Mouse (Mus musculus) inflammation-experienced regulatory T-cells, adult 6 months (primary cell): ENCODE data around the gene Ptpra. TPM values are rescaled to one million over a fixed set of nuclear protein-coding genes. Genes with fewer than 3 reads are reported as not detected.
"Not testable (repeated sequence)": the region's sequence is repeated elsewhere in the genome, so short reads cannot be mapped to it uniquely, and the experiment has no call there.

Source experiments
- ATAC-seq: one replicate; pipeline ENCODE4 v1.8.0; 2017
- polyA plus RNA-seq, 3 experiments: library from polyadenylated mRNA; unstranded; fragments of 100-300 nt; shearing (Covaris generic); gene quantifications; one replicate each; pipeline ENCODE4 v1.2.1; 2017

Ptpra gene
- polyA plus RNA-seq, 3 experiments from 2014 or later, result 66.1 to 70.0 (median 69.6) TPM

DNA sequence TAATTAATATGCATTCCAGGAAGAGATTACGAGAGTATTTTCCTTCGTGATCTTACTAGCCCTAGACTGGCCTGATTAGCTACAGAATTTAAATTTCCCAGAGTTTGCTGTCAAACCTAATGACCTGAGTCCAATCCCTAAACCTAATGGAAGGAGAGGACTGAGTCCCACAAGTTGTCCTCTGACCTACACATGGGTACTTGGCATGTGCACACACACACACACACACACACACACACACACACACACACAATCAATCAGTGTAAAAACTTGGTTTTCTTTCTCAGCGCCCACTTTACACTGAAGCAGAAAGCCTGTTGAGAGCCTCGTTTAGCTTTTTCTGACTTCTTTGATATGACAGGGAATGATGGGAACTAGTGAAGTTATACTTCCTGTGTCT, 41.1 kb downstream of the Ptpra start:
- no peak for ATAC-seq

DNA sequence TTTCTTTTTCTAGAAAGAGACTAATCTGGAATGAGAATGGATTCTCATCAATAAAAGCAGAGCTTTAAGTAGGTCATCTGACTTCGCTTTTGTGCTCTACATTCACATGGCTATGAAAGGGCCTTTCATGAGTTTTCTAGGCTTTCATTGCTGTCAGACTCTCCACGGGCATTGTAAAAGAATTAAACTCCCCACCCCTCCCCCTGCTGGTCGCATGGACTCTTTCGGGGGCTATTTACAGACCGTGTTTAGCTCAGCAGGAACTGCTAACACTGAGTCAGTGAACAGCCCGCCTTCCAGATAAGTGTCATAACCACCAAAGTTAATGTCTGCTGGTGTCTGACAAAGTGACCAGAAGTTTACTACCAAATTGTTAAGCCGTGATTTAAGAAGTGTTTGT, 41.5 kb downstream of the Ptpra start:
- ATAC-seq, result no peak

DNA sequence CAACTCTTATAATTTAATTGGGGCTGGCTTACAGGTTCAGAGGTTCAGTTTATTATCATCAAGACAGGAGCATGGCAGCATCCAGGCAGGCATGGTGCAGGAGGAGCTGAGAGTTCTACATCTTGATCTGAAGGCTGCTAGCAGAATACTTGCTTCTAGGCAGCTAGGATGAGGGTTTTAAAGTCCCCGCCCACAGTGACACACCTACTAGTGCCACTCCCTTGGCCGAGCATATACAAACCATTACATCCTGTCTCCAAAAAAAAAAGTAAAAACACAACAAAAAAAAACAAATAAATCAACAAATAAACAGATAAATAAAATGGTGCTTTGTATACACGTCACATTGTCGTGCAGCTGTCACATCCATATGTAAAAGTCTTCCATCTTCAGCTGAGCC, 45.0 kb downstream of the Ptpra start:
- ATAC-seq, result not testable (repeated sequence)

DNA sequence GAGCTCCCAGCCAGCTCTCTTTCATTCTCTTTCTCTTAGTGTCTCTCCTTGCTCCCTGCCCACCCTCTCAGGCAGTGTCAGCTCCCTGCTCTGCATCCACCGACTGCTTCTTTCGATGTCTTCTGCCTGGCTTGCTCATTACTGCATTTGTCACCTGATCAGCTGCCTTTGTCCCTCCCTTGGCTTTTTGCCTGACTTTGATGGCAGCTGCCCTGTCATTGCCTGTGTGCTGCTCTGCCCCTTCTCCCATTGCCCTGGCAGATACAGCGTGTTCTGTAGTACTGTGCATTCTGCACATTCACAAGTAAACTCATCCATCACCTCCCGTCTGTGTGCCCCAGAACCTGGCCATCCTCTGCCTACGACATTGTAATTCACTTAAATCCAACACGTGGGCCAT, 46.0 kb downstream of the Ptpra start:
- ATAC-seq, result no peak

DNA sequence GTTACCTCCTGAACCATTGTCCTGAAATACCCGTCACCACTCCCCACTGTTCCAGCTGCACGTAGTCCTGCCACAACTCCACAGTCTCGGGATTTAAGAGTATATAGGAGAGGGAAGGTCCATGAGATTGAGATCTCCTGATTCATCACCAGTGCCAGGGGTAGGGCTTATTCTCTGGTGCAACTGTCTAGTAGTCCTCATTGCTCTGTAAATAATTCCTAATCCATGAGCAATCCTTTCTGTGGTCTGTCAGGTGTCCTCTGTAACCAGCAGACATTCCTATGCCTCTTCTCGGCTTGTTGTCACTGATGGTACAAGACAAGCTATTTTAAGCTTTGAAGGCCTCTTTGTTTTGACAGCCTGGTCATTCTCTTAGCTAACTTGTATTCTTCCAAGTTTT, 46.9 kb downstream of the Ptpra start:
- no peak for ATAC-seq

DNA sequence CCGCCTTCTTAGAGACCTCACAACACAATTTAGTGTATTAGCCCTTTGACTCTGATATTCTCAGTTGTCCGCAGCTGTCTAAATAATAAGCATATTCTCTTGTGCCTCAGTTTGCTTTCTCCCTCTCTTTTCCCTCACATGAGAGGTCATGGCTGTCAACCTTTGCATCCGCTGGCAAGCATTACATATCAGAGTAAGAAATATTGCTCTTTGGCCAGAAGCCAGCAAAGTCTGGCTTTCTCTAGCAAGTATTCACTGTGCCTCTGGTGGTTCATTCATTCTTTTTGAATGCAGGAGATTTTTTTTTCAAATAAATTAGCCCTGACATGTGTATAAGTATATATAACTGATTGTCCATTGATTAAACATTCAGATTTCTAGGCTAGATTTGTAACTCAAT, 49.5 kb downstream of the Ptpra start:
- no peak for ATAC-seq

DNA sequence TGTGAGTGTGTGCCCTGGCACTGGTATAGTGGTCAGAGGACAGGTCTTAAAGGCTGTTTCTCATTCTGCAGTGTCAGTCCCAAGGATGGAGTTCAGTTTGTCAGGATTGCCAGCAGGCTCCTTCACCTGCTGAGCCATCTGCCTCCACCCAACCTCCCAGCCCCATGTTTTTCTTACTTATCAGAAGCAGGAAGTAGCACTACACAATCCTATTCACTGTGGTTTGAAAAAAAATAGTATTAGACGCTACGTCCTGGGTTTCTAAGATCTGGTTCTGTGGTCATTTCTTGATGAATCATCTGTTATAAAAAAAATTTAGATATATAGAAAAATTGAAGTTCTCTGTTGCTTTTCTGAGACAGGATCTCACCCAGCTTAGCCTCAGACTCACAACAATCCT, 51.5 kb downstream of the Ptpra start:
- peak; percentile 60 for ATAC-seq

DNA sequence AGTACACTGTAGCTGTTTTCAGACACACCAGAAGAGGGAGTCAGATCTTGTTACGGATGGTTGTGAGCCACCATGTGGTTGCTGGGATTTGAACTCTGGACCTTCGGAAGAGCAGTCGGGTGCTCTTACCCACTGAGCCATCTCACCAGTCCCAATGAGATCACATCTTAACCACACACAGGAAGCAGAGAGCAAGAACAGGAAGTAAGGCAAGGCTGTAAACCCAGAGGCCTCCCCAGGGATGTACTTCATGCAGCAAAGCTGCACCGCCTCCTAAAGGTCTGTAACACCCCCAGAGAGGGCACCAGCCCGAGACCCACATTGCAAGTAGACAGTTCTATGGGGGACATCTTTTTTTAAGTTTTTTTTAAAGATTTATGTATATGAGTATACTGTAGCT, 61.5 kb downstream of the Ptpra start:
- ATAC-seq, result not testable (repeated sequence)

DNA sequence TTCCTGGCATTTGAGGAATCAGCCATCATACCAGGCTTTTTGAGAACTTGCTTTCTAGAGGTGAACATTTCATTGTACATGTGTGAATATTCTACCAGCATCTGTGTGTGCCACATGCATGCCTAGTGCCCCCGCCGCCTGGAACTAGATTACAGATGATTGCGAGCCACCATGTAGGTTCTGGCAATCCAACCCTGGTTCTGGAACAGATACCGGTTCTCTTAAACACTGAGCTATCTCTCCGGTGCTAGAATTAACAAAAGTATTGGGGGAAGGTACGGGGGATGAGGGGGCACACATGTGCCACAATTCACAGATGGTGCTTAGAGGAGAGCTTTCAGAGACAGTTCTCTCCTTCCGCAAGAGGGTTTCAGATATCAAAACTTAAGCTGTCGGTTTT, 63.8 kb downstream of the Ptpra start:
- ATAC-seq, result no peak

DNA sequence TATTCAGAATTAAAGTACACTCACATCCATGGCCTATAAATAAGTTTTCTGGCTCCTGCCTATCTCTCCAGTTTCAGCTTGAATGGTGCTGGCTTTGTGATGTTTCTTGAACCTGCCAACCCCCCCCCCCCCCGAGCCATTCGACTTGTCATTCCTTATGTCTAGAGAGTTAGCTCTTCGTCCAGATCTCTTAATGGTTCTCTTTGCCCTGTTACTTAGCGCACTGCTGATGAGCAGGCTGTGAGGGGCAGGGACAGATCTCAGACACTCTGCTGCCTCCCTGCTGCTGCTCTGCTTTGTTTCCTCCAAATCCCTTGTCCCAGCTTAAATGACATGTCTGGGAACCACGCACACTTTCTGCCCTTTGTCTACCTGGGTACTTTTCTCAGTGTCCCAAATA, 65.7 kb downstream of the Ptpra start:
- ATAC-seq, result no peak

DNA sequence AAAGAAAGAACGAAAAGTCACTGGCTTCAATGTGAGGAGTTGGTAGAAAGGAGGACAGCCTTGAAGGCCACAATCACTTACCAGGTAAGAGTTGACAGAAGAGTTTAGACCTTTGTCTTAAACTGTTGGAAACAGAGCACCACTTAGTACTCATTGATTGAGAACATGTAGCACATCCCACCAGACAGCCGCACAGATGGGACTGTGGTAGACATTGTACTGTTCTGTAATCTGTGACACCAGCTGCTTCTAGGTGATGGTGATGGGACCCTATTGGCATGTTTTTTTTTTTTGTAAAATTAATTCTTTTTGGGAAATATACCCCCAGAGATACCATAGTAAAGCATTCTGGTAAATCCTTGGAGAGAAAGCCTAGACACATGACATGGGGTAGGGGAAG, 71.8 kb downstream of the Ptpra start:
- ATAC-seq, result no peak

DNA sequence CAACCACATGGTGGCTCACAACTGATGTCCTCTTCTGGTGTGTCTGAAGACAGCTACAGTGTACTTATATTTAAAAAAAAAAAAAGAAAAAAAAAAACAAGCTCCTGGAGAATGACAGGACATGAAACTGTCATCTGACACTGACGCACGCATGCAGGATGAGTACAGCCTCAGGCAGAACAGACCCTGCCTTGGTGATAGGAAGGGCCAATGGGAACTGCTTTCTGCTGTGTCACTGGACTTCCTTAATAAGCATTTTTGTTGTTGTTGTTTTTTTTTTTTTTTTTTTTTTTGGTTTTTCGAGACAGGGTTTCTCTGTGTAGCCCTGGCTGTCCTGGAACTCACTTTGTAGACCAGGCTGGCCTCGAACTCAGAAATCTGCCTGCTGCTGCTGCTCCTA, 75.4 kb downstream of the Ptpra start:
- ATAC-seq, result not testable (repeated sequence)

DNA sequence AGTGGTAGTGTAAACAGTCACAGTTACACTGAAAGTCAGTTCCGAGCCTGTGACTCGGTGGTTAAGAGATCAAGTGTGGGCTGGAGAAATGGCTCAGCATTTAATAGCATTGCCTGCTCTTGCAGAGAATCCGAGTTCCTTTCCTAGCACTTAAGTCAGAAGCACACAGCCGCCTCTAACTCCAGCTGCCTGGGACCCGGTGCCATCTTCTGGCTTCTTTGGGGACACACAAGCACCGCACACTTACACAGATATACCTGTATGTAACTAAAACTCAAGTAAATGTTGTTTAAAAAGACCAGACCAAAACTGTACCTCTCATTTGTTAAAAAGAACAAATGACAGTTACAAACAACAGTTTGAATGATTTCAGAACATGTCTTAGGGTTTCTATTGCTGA, 78.4 kb downstream of the Ptpra start:
- ATAC-seq, result no peak

DNA sequence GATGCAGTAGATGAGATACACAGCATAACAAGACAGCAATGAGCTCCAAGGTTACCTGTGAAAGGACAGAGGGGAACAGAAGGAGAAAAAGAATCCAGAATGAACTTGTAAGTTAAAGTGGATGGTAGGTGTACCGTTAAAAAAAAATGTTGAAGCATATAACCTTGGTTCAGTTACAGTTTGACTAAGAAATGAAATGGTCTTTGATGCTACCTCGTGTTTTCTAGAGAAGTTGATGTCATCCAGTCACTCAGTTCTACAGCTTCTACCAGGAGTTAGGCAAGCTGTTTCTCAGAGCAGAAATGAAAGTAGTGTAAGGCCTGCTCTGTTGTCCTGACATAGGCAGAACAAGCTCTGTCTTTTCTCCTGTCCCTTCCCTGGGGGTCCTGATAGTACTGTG, 79.2 kb downstream of the Ptpra start:
- no peak for ATAC-seq

DNA sequence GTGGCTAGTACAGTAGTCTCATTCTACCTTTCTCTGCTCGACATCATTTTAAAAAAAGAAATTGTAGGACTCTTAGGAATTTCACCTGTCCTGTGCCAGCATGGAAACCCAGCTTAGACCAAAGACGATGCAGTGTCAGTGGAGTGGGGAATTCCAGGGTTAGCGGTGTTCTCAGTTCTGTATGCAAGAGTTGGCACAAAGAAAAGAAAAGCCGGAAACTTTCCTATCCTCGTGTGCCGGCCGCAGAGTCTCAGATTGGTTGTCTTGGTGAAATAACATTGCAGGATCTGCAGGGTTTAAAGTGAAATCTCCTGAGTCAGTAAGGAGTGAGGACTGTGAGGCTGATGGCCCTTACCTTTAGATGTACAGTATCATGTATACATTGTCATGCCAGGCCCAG, 79.8 kb downstream of the Ptpra start:
- no peak for ATAC-seq

DNA sequence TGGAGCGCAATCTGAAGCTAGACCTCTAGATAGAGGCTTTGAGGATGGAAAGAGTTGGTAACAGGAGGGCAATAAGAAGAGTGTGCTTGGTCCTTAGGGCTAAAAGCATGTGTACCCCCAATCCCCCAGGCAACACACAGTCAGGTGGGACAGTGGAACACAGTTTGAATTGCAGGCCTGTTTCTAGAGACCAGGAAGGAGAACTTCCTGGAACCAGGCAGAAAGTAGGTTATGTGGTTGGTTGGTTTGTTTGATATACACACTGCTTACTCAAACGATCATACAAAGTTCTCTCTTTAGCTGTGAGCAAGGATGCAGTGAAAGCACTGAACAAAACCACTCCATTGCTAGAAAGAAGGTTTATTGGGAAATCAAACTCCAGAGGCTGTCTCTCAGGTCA, 82.1 kb downstream of the Ptpra start:
- peak; percentile 25 for ATAC-seq

DNA sequence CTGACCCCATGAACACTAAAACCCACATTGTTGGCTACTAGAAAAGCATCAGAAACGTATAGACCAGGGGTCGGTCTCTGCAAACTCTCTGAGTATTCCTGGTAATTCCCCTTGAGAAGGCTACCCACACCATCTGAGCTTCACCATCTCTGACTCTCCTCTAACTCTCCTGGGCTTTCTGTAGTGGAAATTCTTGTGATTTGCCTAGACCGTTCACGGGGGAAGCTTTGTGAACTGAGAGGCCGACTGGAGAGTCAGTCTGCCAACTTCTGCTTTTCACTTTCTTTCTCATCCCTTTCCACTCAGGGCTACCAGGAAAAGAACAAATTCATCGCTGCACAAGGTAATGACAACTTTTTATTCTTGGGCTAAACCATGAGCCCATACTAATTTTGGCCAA, 84.9 kb downstream of the Ptpra start:
- no peak for ATAC-seq

DNA sequence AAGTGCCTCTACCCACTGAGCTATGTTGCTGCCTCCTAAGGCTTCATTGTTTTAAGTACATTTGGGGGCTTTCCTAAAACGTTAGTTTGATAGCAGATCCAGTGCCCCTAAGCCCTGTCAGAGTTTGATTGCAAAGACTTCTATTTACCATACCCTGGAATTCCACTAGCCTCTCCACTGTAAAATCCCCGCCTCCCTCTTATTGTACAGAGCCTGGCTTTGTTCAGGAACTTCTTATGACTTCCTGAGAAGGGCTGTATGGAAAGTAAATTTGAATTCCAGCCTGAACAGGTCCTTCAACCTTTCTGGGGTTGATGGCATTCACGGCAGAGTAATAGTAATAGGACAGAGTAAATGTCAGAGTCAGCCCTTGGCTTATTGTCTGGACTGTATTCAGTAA, 86.8 kb downstream of the Ptpra start:
- ATAC-seq, result no peak

DNA sequence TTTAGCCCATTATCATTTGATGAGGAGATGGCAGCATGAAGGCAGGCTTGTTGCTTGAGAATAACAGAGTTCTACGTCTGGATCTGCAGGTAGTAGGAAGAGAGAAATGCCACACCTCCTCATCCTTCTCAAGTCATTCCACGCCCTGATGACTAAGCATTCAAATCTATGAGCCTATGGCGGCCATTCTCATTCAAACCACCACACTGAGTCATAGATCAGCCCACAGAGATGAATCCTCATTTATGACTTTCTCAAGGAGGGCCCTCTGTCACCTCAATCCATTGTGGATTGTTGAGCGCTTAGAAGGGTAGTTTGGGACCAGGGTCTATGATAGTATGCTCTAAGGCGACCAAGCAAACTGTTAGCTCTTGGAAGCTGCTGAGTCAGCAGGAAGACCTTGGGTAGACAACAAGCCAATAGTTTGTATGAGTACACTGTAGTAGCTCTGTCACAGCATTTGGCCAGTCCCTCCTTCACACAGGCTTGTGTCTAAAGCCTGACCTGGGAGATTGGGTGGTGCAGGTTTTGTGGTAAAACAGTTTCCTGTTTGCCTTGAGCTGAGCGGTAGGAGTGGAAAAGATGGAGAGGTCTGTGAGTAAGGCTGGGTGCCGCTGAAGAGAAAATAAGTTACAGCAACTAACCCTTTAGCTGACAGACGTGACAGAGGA, 88.9 kb downstream of the Ptpra start:
- ATAC-seq, result peak; percentile 67

DNA sequence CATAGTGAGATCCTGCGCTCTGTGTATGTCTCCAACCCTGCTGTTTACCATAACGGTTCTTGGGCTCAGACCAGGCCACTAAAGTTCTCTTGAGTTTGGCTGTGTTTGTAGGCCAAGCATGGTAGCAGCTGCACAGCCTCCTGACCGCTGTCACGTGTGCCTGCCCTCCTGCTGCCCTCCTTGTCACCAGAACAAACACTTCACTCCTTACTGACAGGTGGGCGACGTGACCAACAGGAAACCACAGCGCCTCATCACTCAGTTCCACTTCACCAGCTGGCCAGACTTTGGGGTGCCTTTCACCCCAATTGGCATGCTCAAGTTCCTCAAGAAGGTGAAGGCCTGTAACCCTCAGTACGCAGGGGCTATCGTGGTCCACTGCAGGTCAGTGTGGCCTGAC, 90.2 kb downstream of the Ptpra start:
- ATAC-seq, result no peak

DNA sequence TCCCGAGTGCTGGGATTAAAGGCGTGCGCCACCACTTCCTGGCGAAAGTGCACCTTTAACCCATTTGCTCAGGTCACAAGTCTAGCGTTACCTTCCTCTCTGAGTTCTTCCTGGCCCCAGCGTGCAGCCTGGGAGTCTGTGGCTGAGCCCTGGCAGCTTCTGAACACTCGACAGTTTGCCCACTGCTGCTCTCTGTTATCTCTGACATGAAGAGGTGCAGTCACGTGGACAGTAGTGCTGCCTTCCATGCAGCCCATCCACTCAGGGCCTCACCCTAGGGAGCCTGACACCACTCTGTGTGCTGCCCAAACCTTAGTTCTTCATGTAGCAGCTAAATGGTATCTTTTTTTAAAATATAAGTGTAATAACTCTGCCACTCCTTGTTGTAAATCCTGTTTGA, 96.9 kb downstream of the Ptpra start:
- no peak for ATAC-seq

DNA sequence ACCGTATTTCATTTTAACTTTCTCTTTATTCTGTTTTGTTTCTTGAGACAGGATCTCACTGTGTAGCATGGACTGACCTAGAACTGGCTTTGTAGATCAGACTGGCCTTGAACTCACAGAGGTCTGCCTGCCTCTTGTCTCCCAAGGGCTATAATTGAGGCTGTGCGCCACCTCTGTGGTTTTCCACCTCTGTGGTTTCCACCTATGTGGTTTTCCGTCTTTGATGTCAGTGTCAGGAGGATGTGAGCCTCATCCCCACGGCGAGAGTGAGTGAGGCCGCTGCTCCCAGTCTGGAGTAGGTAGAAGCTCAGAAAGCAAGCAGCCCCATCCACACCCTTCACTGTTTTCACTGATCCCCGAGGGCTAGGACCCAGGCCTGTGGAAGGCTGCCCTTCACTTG, 104.8 kb downstream of the Ptpra start:
- no peak for ATAC-seq

DNA sequence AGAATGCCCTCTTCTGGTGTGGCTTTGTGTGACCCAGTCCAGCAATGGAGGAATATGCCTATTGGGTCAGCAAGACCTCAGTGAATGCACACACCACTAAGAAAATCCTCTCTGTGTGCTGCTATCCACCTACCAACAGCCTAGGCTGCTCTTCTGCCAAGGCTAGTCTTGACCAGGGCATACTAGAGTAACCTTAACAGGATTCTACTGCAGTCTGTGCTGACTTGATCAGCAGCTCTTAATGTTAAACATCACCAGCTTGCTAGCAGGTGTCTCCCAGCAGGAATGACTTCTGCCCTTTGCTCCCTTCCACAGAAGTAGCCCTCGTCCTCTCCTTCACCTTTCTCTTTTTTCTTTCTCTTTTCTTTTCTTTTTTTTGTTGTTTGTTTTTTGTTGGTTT, 106.2 kb downstream of the Ptpra start:
- ATAC-seq, result no peak

DNA sequence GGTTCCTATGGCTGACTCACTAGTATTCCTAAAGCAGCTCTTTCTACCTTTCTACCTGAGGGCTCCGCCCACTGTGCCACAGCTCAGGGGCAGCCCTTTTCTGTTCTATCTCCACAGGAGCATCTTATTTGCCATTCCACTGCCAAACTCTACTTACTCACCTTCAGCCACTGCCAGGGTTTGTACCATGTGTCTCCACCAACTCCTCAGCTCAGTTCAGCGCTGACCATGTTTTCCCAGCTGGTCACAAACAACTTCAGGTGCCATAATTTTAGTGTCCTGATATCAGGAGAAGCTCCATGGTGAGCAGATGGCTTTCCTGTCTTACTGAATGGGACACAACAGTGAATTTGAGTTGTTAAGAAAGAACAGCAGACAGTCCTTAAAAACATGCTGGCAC, 107.4 kb downstream of the Ptpra start:
- no peak for ATAC-seq

DNA sequence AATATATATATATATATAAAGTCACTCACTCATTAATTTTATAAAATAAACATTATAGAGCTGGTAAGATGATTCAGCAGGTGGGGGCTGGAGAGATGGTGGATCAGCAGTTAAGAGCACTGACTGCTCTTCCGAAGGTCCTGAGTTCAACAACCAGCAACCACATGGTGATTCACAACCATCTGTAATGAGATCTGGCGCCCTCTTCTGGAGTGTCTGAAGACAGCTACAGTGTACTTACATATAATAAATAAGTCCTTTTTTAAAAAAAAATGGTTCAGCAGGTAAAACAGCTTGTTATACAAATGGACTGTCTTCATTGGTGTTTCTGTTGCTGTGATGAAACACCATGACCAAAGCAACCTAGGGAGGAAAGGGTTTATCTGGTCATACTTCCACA, 107.9 kb downstream of the Ptpra start:
- no peak for ATAC-seq
